Mouse (Mus musculus): ENCODE data around the gene Mkrn1. TPM values are rescaled to one million over a fixed set of nuclear protein-coding genes. Genes with fewer than 3 reads are reported as not detected.
"Not testable (repeated sequence)": the region's sequence is repeated elsewhere in the genome, so short reads cannot be mapped to it uniquely, and the experiment has no call there.

The Mkrn1 gene
- polyA plus RNA-seq, 1 experiment from 2014 or later, result 54.6 TPM

DNA sequence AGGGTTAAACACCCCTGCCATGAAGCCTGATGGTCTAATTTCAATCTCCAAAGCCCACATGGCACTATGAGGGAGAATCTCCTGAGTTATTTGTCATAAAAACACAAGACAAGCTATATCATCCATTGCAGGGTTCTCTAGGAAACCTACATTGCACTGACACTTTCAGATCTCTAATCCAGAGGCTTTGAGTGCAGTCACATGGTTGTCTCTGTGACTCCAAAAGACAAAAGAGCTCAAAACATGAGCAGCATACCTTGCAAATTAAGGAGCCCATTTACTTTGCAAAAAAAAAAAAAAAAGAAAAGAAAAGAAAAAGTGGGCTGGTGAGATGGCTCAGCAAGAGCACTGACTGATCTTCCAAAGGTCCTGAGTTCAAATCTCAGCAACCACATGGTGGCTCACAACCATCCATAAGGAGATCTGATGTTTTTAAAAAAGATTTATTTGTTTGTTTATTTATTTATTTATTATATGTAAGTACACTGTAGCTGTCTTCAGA is 22.6 kb upstream of the Mkrn1 start:
- Histone ChIP-seq H3K27me3 (ENCODE audit: control insufficient read depth, insufficient read depth, low read length) (no peaks in the 10 kb centered on the region), H3K4me1 (replicated peaks; ENCODE audit: control insufficient read depth, insufficient read depth) (no peaks in the 10 kb centered on the region), H3K9ac (ENCODE audit: low read length) (no peak overlapping the region), H3K27ac (replicated peaks) (no peak overlapping the region), H3K4me3 (ENCODE audit: low read depth, low read length) (no peak overlapping the region), H3K9me3 (ENCODE audit: control insufficient read depth, low read length) (no peaks in the 10 kb centered on the region), H3K4me2 (replicated peaks; ENCODE audit: low read depth) (no peak overlapping the region), H3K36me3 (ENCODE audit: control insufficient read depth, insufficient read depth, low read length) (no peaks in the 10 kb centered on the region)
- DNase-seq (ENCODE audit: low spot score) (no peak), ATAC-seq (ENCODE audit: low FRiP score, low TSS enrichment) (no peak)
- TF ChIP-seq CTCF (IDR thresholded peaks at IDR 0.05; ENCODE audit: low read depth), result no peak
- TF ChIP-seq EP300 (optimal IDR thresholded peaks at IDR 0.05), result no peak

DNA sequence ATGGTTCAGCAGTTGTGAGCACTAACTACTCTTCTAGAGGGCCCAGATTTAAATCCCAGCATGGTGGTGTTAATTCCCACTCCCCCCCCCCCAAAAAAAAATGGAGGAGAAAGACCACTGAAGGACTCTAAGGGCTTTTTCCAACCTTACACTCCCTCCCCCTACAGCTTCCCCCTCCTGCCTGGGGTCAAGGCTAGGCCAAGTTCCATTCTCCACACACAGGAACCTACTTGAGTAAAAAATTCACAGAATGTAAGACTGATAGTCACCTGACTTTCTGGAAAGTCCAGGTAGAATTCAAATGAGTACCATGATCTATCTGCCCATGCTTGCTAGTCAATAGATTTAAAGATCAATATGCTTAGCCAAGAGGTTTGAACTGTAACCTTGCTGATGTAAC is 19.9 kb upstream of the Mkrn1 start:
- no peak overlapping the region for H3K4me2 ChIP-seq (replicated peaks; ENCODE audit: low read depth)
- TF ChIP-seq CTCF (IDR thresholded peaks at IDR 0.05; ENCODE audit: low read depth) (no peak), EP300 (optimal IDR thresholded peaks at IDR 0.05) (no peak)
- H3K27me3 ChIP-seq (ENCODE audit: control insufficient read depth, insufficient read depth, low read length), result no peaks in the 10 kb centered on the region
- H3K9me3 ChIP-seq (ENCODE audit: control insufficient read depth, low read length), result no peaks in the 10 kb centered on the region
- no peak overlapping the region for H3K9ac ChIP-seq (ENCODE audit: low read length)
- no peak overlapping the region for H3K27ac ChIP-seq (replicated peaks)
- no peaks in the 10 kb centered on the region for H3K4me1 ChIP-seq (replicated peaks; ENCODE audit: control insufficient read depth, insufficient read depth)
- H3K4me3 ChIP-seq (ENCODE audit: low read depth, low read length), result no peak overlapping the region
- ATAC-seq (ENCODE audit: low FRiP score, low TSS enrichment) (no peak), DNase-seq (ENCODE audit: low spot score) (no peak)
- H3K36me3 ChIP-seq (ENCODE audit: control insufficient read depth, insufficient read depth, low read length), result no peaks in the 10 kb centered on the region

DNA sequence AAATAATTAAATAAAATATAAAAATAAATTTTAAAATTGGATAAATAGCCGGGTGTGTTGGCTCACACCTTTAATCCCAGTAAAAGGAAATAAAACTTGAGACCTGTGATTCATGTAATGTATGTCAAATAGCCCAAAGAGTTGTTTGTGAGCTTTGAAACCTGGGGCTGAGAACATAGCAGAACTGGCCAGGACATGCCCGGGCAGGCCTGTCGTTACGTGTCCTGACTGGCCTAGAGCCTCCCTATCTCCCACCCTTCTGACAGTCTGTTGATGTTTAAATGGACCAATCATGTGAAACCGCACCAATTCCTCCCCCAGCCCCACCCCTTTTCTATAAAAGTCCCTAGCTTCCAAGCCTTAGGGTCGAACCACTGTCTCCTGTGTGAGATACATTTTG is 17.3 kb upstream of the Mkrn1 start:
- H3K4me3 ChIP-seq (ENCODE audit: low read depth, low read length); H3K4me1 ChIP-seq (replicated peaks; ENCODE audit: control insufficient read depth, insufficient read depth); H3K9me3 ChIP-seq (ENCODE audit: control insufficient read depth, low read length); H3K27ac ChIP-seq (replicated peaks); H3K36me3 ChIP-seq (ENCODE audit: control insufficient read depth, insufficient read depth, low read length); H3K27me3 ChIP-seq (ENCODE audit: control insufficient read depth, insufficient read depth, low read length); H3K4me2 ChIP-seq (replicated peaks; ENCODE audit: low read depth); ATAC-seq (ENCODE audit: low FRiP score, low TSS enrichment); DNase-seq (ENCODE audit: low spot score); H3K9ac ChIP-seq (ENCODE audit: low read length): not testable (repeated sequence)
- 83% methylated on average over 6 of the region's 6 CpGs for WGBS

DNA sequence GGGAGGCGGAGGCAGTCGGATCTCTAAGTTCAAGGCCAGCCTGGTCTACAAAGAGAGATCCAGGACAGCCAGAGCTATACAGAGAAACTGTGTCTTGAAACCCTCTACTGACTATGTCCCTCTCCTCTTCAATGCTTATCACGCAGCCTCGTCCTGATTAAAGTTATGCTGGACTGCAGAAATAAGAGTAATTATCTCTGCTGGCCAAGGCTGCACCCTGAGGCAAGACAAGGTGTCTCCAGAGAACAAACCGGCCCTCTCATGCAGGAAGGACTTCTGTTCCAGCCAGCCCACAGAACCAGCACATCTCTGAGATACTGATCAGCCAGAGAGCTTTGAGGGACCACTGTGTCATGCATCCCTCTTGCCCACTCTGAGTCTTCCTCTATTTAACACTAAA is 15.6 kb upstream of the Mkrn1 start:
- H3K27me3 ChIP-seq (ENCODE audit: control insufficient read depth, insufficient read depth, low read length), result no peaks in the 10 kb centered on the region
- H3K9me3 ChIP-seq (ENCODE audit: control insufficient read depth, low read length), result no peaks in the 10 kb centered on the region
- no peaks in the 10 kb centered on the region for H3K36me3 ChIP-seq (ENCODE audit: control insufficient read depth, insufficient read depth, low read length)
- ATAC-seq (ENCODE audit: low FRiP score, low TSS enrichment) (no peak), DNase-seq (ENCODE audit: low spot score) (no peak)
- H3K9ac ChIP-seq (ENCODE audit: low read length), result no peak overlapping the region
- H3K4me3 ChIP-seq (ENCODE audit: low read depth, low read length), result no peak overlapping the region
- no peak overlapping the region for H3K27ac ChIP-seq (replicated peaks)
- H3K4me1 ChIP-seq (replicated peaks; ENCODE audit: control insufficient read depth, insufficient read depth), result no peaks in the 10 kb centered on the region
- TF ChIP-seq EP300 (optimal IDR thresholded peaks at IDR 0.05) (no peak), CTCF (IDR thresholded peaks at IDR 0.05; ENCODE audit: low read depth) (no peak)
- 89% methylated on average over 5 of the region's 5 CpGs for WGBS
- no peak overlapping the region for H3K4me2 ChIP-seq (replicated peaks; ENCODE audit: low read depth)

GRCm38 (mm10) chr6:39434886-39435492 is 14.7 kb upstream of the Mkrn1 start:
- Histone ChIP-seq H3K4me1 (replicated peaks; ENCODE audit: control insufficient read depth, insufficient read depth) (no peaks in the 10 kb centered on the region), H3K27ac (replicated peaks) (no peak overlapping the region), H3K4me2 (replicated peaks; ENCODE audit: low read depth) (no peak overlapping the region), H3K4me3 (ENCODE audit: low read depth, low read length) (no peak overlapping the region), H3K36me3 (ENCODE audit: control insufficient read depth, insufficient read depth, low read length) (no peaks in the 10 kb centered on the region), H3K9ac (ENCODE audit: low read length) (no peak overlapping the region), H3K27me3 (ENCODE audit: control insufficient read depth, insufficient read depth, low read length) (no peaks in the 10 kb centered on the region), H3K9me3 (ENCODE audit: control insufficient read depth, low read length) (no peaks in the 10 kb centered on the region)
- DNase-seq (ENCODE audit: low spot score), result no peak
- 64% methylated on average over 2 of the region's 2 CpGs for WGBS
- TF ChIP-seq EP300 (optimal IDR thresholded peaks at IDR 0.05) (no peak), CTCF (IDR thresholded peaks at IDR 0.05; ENCODE audit: low read depth) (no peak)
- no peak for ATAC-seq (ENCODE audit: low FRiP score, low TSS enrichment)

DNA sequence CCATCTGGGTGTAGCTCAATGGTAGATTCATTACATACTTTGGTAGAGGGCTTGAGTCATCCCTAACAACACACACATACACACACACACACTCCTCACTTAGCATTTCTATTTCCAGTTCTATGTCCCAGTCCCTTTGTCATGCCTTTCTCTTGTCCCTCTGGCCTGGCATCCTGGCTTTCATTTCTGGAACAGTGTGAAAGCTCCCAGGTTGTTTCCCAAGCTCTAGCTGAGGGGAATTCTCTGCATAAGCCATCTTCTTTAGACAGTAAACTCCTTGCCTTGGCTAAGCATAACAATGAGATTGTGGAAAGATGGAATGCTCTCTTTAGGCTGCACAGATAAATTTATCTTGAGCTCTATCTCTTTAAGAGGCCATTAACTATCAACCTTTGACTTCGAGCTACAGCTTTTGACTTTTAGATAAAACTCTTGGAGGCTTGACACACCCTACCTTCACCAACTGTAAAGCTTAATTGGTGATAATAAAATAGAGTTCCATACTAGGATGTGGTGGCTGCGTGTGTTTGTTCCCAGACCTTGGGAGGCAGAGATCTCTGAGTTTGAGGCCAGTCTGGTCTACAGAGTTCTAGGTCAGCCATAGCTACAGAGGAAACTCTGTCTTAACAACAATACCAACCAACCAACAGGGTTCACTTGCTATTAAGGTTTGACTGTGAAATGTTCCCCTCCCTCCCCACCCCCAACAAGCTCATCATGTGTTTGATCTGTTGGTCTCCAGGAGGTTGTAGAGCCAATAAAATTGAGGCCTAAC is 14.0 kb upstream of the Mkrn1 start:
- 66% methylated on average over 2 of the region's 2 CpGs for WGBS
- H3K4me3 ChIP-seq (ENCODE audit: low read depth, low read length), result no peak overlapping the region
- H3K27me3 ChIP-seq (ENCODE audit: control insufficient read depth, insufficient read depth, low read length), result no peaks in the 10 kb centered on the region
- H3K9ac ChIP-seq (ENCODE audit: low read length), result no peak overlapping the region
- H3K4me2 ChIP-seq (replicated peaks; ENCODE audit: low read depth), result no peak overlapping the region
- TF ChIP-seq CTCF (IDR thresholded peaks at IDR 0.05; ENCODE audit: low read depth), result no peak
- TF ChIP-seq EP300 (optimal IDR thresholded peaks at IDR 0.05), result no peak
- no peak overlapping the region for H3K27ac ChIP-seq (replicated peaks)
- no peak for ATAC-seq (ENCODE audit: low FRiP score, low TSS enrichment)
- H3K36me3 ChIP-seq (ENCODE audit: control insufficient read depth, insufficient read depth, low read length), result no peaks in the 10 kb centered on the region
- no peaks in the 10 kb centered on the region for H3K9me3 ChIP-seq (ENCODE audit: control insufficient read depth, low read length)
- DNase-seq (ENCODE audit: low spot score), result no peak
- H3K4me1 ChIP-seq (replicated peaks; ENCODE audit: control insufficient read depth, insufficient read depth), result no peaks in the 10 kb centered on the region
